Mouse (Mus musculus) ES-E14 (cell line): ENCODE results near the gene Slc39a11. TPM values are rescaled to one million over a fixed set of nuclear protein-coding genes. Genes with fewer than 3 reads are reported as not detected.

ENCODE experiments used
- DNase-seq: peaks from one replicate; pipeline ENCODE4 v3.0.0-alpha.2; 2013; ENCODE audit warnings: low read depth, low spot score
- H3K27ac ChIP-seq: 2 replicates; pipeline ENCODE4 v1.5.1; 2012; ENCODE audit warnings: low read depth, mild to moderate bottlenecking, low read length, moderate library complexity, mixed read lengths; ENCODE audit not compliant: poor library complexity, insufficient read depth, severe bottlenecking
- H3K36me3 ChIP-seq: 2 replicates; pipeline ENCODE4 v1.6.1; 2012; ENCODE audit warnings: mild to moderate bottlenecking, low read length, moderate library complexity, mixed read lengths; ENCODE audit not compliant: control insufficient read depth, poor library complexity, insufficient read depth, severe bottlenecking
- H3K4me1 ChIP-seq, 2 experiments: fragments of 150-350 bp in 1 of 2; sonication (generic) in 1 of 2; 2 replicates each; pipeline ENCODE4 v1.6.1; 2012; ENCODE audit warnings: low read length in 2 of 2, mild to moderate bottlenecking in 1 of 2, mixed read lengths in 1 of 2; ENCODE audit not compliant: control insufficient read depth in 2 of 2, insufficient read depth in 2 of 2, poor library complexity in 1 of 2
- H3K4me3 ChIP-seq, 2 experiments: fragments of 150-350 bp in 1 of 2; sonication (generic) in 1 of 2; 2 replicates each; pipeline ENCODE4 v1.5.1; 2012; ENCODE audit warnings: low read length in 2 of 2, low read depth in 1 of 2, mild to moderate bottlenecking in 1 of 2, mixed read lengths in 1 of 2; ENCODE audit not compliant: insufficient read depth in 1 of 2, poor library complexity in 1 of 2, severe bottlenecking in 1 of 2
- H3K9ac ChIP-seq: 2 replicates; pipeline ENCODE4 v1.6.1; 2012; ENCODE audit warnings: low read depth, mild to moderate bottlenecking, low read length, mixed read lengths; ENCODE audit not compliant: poor library complexity, insufficient read depth, severe bottlenecking
- H3K9me3 ChIP-seq: fragments of 150-350 bp; sonication (generic); 2 replicates; pipeline ENCODE4 v1.6.1; 2012; ENCODE audit warnings: low read depth, mild to moderate bottlenecking, low read length; ENCODE audit not compliant: control insufficient read depth, insufficient read depth
- CHD2 ChIP-seq: IDR thresholded peaks from 2 replicates; pipeline ENCODE4 v1.6.1; 2014; ENCODE audit warnings: mild to moderate bottlenecking, low read depth, low read length, inconsistent platforms
- HCFC1 ChIP-seq: IDR thresholded peaks from 2 replicates; pipeline ENCODE4 v1.6.1; 2012; ENCODE audit warnings: low read length, inconsistent platforms, borderline replicate concordance; ENCODE audit not compliant: insufficient read depth
- MAFK ChIP-seq: IDR thresholded peaks from 2 replicates; pipeline ENCODE4 v1.6.1; 2014; ENCODE audit warnings: mild to moderate bottlenecking, low read depth, low read length, inconsistent platforms; ENCODE audit not compliant: insufficient read depth
- ZC3H11A ChIP-seq: IDR thresholded peaks from 2 replicates; pipeline ENCODE4 v1.6.1; 2012; ENCODE audit warnings: low read depth, mild to moderate bottlenecking, inconsistent platforms, low read length, borderline replicate concordance
- ZNF384 ChIP-seq: IDR thresholded peaks from 2 replicates; pipeline ENCODE4 v1.6.1; 2012; ENCODE audit warnings: low read depth, low read length, inconsistent platforms
- in situ Hi-C, 2 experiments: fragments of 600-800 bp; cut with MboI; formaldehyde crosslinking; loops; one replicate each; pipeline ENCODE4 v1.15.1; 2025; ENCODE audit warnings: low sequenced_read_pairs in 2 of 2, inconsistent platforms in 1 of 2; ENCODE audit not compliant: unreplicated experiment in 2 of 2
- total RNA-seq: library from RNA; depleted of rRNA; stranded (reverse); fragments of 300-350 nt; gene quantifications from 2 replicates; pipeline ENCODE4 v1.2.3, GENCODE M21; 2012

The Slc39a11 gene
- total RNA-seq, 1 experiment, result 17.0 TPM

DNA sequence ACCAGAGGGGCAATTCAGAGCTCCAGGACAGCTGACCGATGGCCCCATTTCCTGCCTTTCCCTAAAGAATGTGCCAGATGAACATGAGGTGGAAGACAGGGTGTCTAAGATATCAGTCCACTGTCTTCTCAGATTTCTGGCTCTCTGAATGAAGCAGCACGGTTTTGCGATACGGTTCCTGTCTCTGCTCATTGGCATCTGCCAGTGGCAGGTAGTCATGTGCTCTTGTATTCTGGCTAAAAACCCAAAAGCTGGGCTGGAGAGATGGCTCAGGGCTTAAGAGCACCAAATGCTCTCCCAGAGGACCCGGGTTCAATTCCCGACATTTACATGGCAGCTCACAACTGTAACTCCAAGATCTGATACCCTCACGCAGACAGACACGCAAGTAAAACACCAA lies 108.8 kb downstream of the Slc39a11 start:
- no peak for DNase-seq
- H3K4me1 ChIP-seq, result no peaks in the 10 kb centered on the region
- H3K4me3 ChIP-seq, result no peak overlapping the region
- TF ChIP-seq MAFK (no peak), HCFC1 (no peak), ZC3H11A (no peak)
- H3K27ac ChIP-seq, result no peak overlapping the region
- H3K9ac ChIP-seq, result no peak overlapping the region
- in situ Hi-C loops, result no loop called here
- no peaks in the 10 kb centered on the region for H3K36me3 ChIP-seq
- H3K9me3 ChIP-seq, result no peaks in the 10 kb centered on the region

DNA sequence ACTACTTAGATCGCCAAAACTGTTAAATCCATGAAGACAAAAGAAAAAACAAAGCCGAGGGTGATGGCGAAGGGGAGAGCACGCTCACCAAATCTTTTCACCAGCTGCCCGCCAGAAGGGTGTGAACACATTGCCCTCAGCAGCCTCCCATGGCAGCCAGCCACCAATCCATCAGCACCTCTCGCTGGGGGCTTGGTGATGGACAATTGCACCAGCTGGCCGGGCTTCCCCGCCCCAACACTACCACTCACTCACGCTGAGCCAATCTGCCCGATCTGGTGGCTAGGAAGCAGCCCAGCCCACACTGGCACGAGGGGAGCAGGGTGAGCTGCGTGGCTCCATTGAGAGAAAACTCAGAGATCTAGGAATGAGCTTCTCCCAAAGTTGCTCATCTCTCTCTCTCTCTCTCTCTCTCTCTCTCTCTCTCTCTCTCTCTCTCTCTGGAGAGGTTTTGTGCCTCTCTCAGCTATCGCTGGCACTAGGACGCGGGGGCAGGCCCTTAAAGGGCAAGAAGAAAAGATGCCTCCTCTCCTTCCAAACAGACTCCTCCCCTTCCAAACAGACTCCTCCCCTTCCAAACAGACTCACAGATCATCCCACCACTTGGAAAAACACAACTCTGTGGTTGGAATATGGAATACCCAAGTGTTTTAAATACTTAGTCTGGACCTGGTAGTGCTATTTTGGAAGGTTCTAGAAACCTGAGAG lies 110.2 kb downstream of the Slc39a11 start:
- Histone ChIP-seq H3K4me1 (no peaks in the 10 kb centered on the region), H3K9ac (no peak overlapping the region), H3K9me3 (no peaks in the 10 kb centered on the region), H3K27ac (no peak overlapping the region), H3K36me3 (no peaks in the 10 kb centered on the region), H3K4me3 (no peak overlapping the region)
- DNase-seq, result no peak
- no peak for TF ChIP-seq ZC3H11A
- no peak for TF ChIP-seq MAFK
- no peak for TF ChIP-seq HCFC1
- TF ChIP-seq CHD2, result no peak
- TF ChIP-seq ZNF384, result no peak
- in situ Hi-C loops, result no loop called here

DNA sequence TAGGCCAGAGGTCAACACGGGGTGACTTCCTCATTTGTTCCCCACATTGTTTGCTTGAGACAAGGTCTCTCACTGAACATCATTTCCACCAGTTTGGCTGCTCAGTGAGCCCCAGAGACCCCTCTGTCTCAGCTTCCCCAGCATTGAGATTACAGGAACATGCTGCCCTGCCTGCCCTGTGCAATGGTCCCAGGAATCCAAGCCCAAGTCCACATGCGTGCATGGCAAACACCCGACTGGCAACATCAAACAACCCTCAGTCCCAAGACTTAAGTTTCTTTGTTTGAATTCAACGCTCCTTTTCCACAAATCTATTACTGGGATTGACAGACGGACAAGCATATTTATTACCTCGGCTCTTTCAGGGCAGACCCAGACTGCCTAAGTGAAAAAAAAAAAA lies 110.8 kb downstream of the Slc39a11 start:
- Histone ChIP-seq H3K36me3 (no peaks in the 10 kb centered on the region), H3K4me3 (no peak overlapping the region), H3K9me3 (no peaks in the 10 kb centered on the region), H3K27ac (no peak overlapping the region), H3K9ac (no peak overlapping the region), H3K4me1 (no peaks in the 10 kb centered on the region)
- DNase-seq, result no peak
- in situ Hi-C loops, result no loop called here
- no peak for TF ChIP-seq MAFK
- no peak for TF ChIP-seq HCFC1
- no peak for TF ChIP-seq CHD2
- no peak for TF ChIP-seq ZNF384
- no peak for TF ChIP-seq ZC3H11A

DNA sequence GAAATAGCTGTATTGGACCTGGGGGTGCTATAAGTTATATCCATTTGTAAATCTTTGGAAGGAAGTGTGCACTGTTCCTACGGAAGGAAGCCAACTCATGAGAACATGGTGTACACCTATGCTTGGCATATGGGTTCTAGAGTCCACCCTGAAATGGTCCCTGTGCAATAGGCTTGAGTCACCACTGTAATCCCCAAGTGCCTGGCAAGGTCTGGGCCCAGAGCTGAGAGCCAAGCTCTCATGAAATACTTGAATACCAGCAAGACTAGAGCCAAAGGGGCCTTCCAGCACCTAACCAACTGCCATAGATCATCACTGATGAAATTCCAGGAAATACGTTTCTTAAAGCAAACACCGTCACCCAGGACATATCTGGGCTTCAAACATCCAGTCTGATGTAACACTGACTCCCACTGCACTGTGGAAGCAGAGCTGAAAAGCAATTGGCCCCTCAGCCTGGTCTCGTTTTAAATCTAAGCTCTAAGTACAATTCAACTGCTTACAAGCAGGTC lies 111.4 kb downstream of the Slc39a11 start:
- no peak overlapping the region for H3K27ac ChIP-seq
- no peaks in the 10 kb centered on the region for H3K4me1 ChIP-seq
- DNase-seq, result no peak
- no peak overlapping the region for H3K9ac ChIP-seq
- H3K4me3 ChIP-seq, result no peak overlapping the region
- H3K9me3 ChIP-seq, result no peaks in the 10 kb centered on the region
- in situ Hi-C loops, result no loop called here
- TF ChIP-seq HCFC1 (no peak), ZNF384 (no peak), CHD2 (no peak), ZC3H11A (no peak), MAFK (no peak)
- no peaks in the 10 kb centered on the region for H3K36me3 ChIP-seq

DNA sequence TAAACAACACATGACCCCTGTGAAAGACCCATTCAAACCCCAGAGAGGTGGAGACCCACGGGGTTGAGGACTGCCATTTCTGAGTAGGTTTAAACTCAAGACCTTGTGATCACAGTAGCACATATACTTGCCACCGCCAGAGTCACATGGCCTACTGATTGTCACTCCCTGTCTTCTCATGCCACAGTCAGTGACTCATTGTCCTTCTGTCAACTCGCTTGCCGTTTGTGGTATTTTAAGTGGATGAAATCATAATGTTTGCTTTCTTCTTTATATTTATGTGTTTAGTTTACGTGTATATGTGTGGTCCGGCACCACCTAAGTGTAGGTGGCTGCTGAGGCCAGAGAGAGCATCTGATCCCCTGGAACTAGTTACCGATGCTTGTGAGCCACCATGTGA lies 112.2 kb downstream of the Slc39a11 start:
- no peak for TF ChIP-seq HCFC1
- TF ChIP-seq MAFK, result no peak
- TF ChIP-seq ZNF384, result no peak
- TF ChIP-seq CHD2, result no peak
- no peak for TF ChIP-seq ZC3H11A
- H3K9ac ChIP-seq, result no peak overlapping the region
- H3K27ac ChIP-seq, result no peak overlapping the region
- in situ Hi-C loops, result no loop called here
- H3K9me3 ChIP-seq, result no peaks in the 10 kb centered on the region
- H3K4me1 ChIP-seq, result no peaks in the 10 kb centered on the region
- no peak overlapping the region for H3K4me3 ChIP-seq
- DNase-seq, result no peak
- no peaks in the 10 kb centered on the region for H3K36me3 ChIP-seq
